Mouse (Mus musculus): ENCODE data around the gene 5730522E02Rik. TPM values are rescaled to one million over a fixed set of nuclear protein-coding genes. Genes with fewer than 3 reads are reported as not detected.

5730522E02Rik gene
- polyA plus RNA-seq, 1 experiment: not detected

DNA sequence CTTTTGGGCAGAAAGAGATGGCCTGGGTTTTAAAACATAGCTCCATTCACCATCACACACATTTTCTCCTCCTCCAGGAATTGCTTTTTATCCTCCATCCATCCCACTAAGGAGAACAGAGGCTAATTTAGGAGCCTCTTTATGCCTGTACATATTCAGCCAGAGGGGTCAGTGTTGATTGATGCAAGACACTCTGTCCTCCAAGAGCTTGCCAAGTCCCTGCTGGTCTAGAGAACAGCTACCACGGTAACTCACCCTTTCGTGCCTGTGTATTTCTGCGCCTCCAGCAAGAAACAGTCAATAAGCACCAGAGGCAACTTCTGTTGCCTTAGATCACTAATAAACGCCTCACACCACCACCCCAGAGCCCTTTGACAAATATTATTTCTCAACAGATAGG, 620.3 kb downstream of the 5730522E02Rik start:
- Histone ChIP-seq H3K4me2 (ENCODE audit: low read depth) (no peak overlapping the region), H3K27me3 (ENCODE audit: control insufficient read depth, insufficient read depth, insufficient read length) (no peaks in the 10 kb centered on the region), H3K79me2 (ENCODE audit: control insufficient read depth, insufficient read depth) (no peaks in the 10 kb centered on the region), H3K36me3 (ENCODE audit: control insufficient read depth, insufficient read depth) (no peaks in the 10 kb centered on the region), H3ac (ENCODE audit: control insufficient read depth, insufficient read length) (no peak overlapping the region), H3K4me3 (no peak overlapping the region)
- TF ChIP-seq REST (IDR thresholded peaks at IDR 0.05; ENCODE audit: insufficient read depth, insufficient read length): no peak
- no peak for TF ChIP-seq TCF12 (IDR thresholded peaks at IDR 0.05; ENCODE audit: insufficient read depth, poor library complexity, severe bottlenecking)
- no peak for TF ChIP-seq MYOD1 (IDR thresholded peaks at IDR 0.05; ENCODE audit: control insufficient read depth in 1 of 3, insufficient read length in 2 of 3, low read depth in 2 of 3)
- no peak for TF ChIP-seq SRF (IDR thresholded peaks at IDR 0.05; ENCODE audit: control insufficient read depth, insufficient read length, low read depth)
- no peak for TF ChIP-seq TCF3 (IDR thresholded peaks at IDR 0.05; ENCODE audit: insufficient read length, low read depth)
- TF ChIP-seq MAX (IDR thresholded peaks at IDR 0.05; ENCODE audit: low read depth): no peak
- no peak for TF ChIP-seq CEBPB (IDR thresholded peaks at IDR 0.05; ENCODE audit: insufficient read depth, poor library complexity, severe bottlenecking)
- TF ChIP-seq POLR2AphosphoS2 (IDR thresholded peaks at IDR 0.05; ENCODE audit: insufficient read length, low read depth): no peak
- no peak for TF ChIP-seq E2F4 (IDR thresholded peaks at IDR 0.05; ENCODE audit: insufficient read depth)
- TF ChIP-seq USF1 (IDR thresholded peaks at IDR 0.05; ENCODE audit: low read depth): no peak
- no peak for TF ChIP-seq MYOG (IDR thresholded peaks at IDR 0.05; ENCODE audit: control insufficient read depth in 1 of 3, insufficient read depth in 1 of 3, insufficient read length in 2 of 3, low read depth in 2 of 3)
- no peak for TF ChIP-seq POLR2A (IDR thresholded peaks at IDR 0.05; ENCODE audit: insufficient read length, low read depth)

DNA sequence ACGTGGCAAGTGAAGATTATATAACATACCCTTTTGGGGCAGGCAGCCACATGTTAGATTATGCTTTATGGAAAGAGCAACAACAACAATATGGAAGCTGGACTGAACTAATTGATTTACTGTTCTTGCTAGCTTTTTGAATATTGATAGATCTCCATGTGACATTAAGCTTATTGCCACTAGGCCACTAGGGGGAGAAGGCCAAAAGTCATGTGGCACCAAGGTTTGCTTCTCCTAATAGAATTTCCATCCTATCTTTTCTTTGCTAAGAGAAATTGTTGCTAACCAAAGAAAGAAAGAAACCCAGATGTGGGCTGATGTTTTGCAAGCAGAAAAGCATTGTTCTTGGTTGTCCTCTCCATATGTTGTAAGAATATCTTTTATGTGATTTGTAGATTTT, 621.1 kb downstream of the 5730522E02Rik start:
- Histone ChIP-seq H3K4me3 (no peak overlapping the region), H3K79me2 (ENCODE audit: control insufficient read depth, insufficient read depth) (no peaks in the 10 kb centered on the region), H3ac (ENCODE audit: control insufficient read depth, insufficient read length) (no peak overlapping the region), H3K4me2 (ENCODE audit: low read depth) (no peak overlapping the region), H3K27me3 (ENCODE audit: control insufficient read depth, insufficient read depth, insufficient read length) (no peaks in the 10 kb centered on the region), H3K36me3 (ENCODE audit: control insufficient read depth, insufficient read depth) (no peaks in the 10 kb centered on the region)
- TF ChIP-seq REST (IDR thresholded peaks at IDR 0.05; ENCODE audit: insufficient read depth, insufficient read length): no peak
- no peak for TF ChIP-seq TCF12 (IDR thresholded peaks at IDR 0.05; ENCODE audit: insufficient read depth, poor library complexity, severe bottlenecking)
- TF ChIP-seq E2F4 (IDR thresholded peaks at IDR 0.05; ENCODE audit: insufficient read depth): no peak

DNA sequence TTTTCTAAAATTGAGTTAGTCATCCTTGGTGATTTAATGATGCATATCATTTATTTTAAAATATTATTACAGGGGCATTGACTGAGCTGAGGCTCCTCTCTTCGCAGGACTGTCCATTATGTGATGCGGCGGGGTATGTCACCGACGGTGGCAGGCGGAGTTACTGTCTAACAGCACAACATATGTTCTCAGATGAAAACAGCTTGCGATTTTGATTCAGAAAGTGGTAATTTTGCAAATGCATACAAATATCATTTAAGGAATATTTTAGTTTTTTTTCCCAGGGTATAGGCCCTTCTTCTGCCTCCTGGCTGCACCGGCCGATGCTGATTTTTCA, 636.5 kb downstream of the 5730522E02Rik start:
- H3K27me3 ChIP-seq (ENCODE audit: control insufficient read depth, insufficient read depth, insufficient read length): no peaks in the 10 kb centered on the region
- TF ChIP-seq POLR2AphosphoS2 (IDR thresholded peaks at IDR 0.05; ENCODE audit: insufficient read length, low read depth) (no peak), SRF (IDR thresholded peaks at IDR 0.05; ENCODE audit: control insufficient read depth, insufficient read length, low read depth) (no peak), USF1 (IDR thresholded peaks at IDR 0.05; ENCODE audit: low read depth) (no peak), E2F4 (IDR thresholded peaks at IDR 0.05; ENCODE audit: insufficient read depth) (no peak), TCF12 (IDR thresholded peaks at IDR 0.05; ENCODE audit: insufficient read depth, poor library complexity, severe bottlenecking) (no peak), REST (IDR thresholded peaks at IDR 0.05; ENCODE audit: insufficient read depth, insufficient read length) (no peak), MYOD1 (IDR thresholded peaks at IDR 0.05; ENCODE audit: control insufficient read depth in 1 of 3, insufficient read length in 2 of 3, low read depth in 2 of 3) (no peak), POLR2A (IDR thresholded peaks at IDR 0.05; ENCODE audit: insufficient read length, low read depth) (no peak), MYOG (IDR thresholded peaks at IDR 0.05; ENCODE audit: control insufficient read depth in 1 of 3, insufficient read depth in 1 of 3, insufficient read length in 2 of 3, low read depth in 2 of 3) (no peak), CEBPB (IDR thresholded peaks at IDR 0.05; ENCODE audit: insufficient read depth, poor library complexity, severe bottlenecking) (no peak), MAX (IDR thresholded peaks at IDR 0.05; ENCODE audit: low read depth) (no peak)
- H3ac ChIP-seq (ENCODE audit: control insufficient read depth, insufficient read length): no peak overlapping the region
- H3K79me2 ChIP-seq (ENCODE audit: control insufficient read depth, insufficient read depth): no peaks in the 10 kb centered on the region
- no peak overlapping the region for H3K4me2 ChIP-seq (ENCODE audit: low read depth)
- no peak overlapping the region for H3K4me3 ChIP-seq
- no peaks in the 10 kb centered on the region for H3K36me3 ChIP-seq (ENCODE audit: control insufficient read depth, insufficient read depth)

DNA sequence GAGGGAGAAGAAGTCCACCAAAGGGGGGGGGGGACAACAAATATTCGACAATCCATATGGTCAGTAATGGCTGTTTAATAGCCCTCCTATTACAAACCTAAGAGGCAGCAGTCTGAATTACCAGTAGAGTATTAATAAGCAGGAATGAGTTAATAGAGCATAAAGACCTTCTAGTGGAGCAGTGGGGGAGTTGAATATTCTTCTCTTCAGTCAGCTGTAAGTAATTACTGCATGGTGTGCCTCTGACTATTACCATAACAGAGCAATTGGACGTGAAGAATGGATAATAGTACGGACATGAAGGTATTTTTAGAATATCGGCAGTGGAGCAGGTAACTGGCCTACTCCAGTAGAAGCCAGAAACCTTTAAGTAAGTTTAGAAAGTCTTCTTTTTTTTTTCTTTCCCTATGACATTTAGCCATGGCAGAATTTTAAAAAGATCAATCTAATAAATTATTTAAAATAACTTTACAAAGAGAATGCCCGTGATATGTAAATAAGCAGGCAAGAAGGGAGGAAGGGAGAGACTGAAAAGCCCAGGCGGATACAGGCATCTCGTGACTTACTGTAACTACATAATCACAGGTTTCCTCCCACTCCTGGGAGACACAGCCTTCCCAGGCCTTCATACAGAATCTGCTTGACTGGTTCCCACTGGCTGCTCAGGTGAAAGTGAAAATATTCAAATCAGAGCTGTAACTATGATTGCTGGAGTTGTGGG, 637.0 kb downstream of the 5730522E02Rik start:
- TF ChIP-seq USF1 (IDR thresholded peaks at IDR 0.05; ENCODE audit: low read depth) (no peak), SRF (IDR thresholded peaks at IDR 0.05; ENCODE audit: control insufficient read depth, insufficient read length, low read depth) (no peak), REST (IDR thresholded peaks at IDR 0.05; ENCODE audit: insufficient read depth, insufficient read length) (no peak), TCF3 (IDR thresholded peaks at IDR 0.05; ENCODE audit: insufficient read length, low read depth) (no peak), MYOG (IDR thresholded peaks at IDR 0.05; ENCODE audit: control insufficient read depth in 1 of 3, insufficient read depth in 1 of 3, insufficient read length in 2 of 3, low read depth in 2 of 3) (no peak), CEBPB (IDR thresholded peaks at IDR 0.05; ENCODE audit: insufficient read depth, poor library complexity, severe bottlenecking) (no peak), TCF12 (IDR thresholded peaks at IDR 0.05; ENCODE audit: insufficient read depth, poor library complexity, severe bottlenecking) (no peak), MAX (IDR thresholded peaks at IDR 0.05; ENCODE audit: low read depth) (no peak), MYOD1 (IDR thresholded peaks at IDR 0.05; ENCODE audit: control insufficient read depth in 1 of 3, insufficient read length in 2 of 3, low read depth in 2 of 3) (no peak), POLR2A (IDR thresholded peaks at IDR 0.05; ENCODE audit: insufficient read length, low read depth) (no peak), POLR2AphosphoS2 (IDR thresholded peaks at IDR 0.05; ENCODE audit: insufficient read length, low read depth) (no peak)
- Histone ChIP-seq H3ac (ENCODE audit: control insufficient read depth, insufficient read length) (no peak overlapping the region), H3K79me2 (ENCODE audit: control insufficient read depth, insufficient read depth) (no peaks in the 10 kb centered on the region), H3K27me3 (ENCODE audit: control insufficient read depth, insufficient read depth, insufficient read length) (no peaks in the 10 kb centered on the region), H3K4me3 (no peak overlapping the region), H3K36me3 (ENCODE audit: control insufficient read depth, insufficient read depth) (no peaks in the 10 kb centered on the region), H3K4me2 (ENCODE audit: low read depth) (no peak overlapping the region)

DNA sequence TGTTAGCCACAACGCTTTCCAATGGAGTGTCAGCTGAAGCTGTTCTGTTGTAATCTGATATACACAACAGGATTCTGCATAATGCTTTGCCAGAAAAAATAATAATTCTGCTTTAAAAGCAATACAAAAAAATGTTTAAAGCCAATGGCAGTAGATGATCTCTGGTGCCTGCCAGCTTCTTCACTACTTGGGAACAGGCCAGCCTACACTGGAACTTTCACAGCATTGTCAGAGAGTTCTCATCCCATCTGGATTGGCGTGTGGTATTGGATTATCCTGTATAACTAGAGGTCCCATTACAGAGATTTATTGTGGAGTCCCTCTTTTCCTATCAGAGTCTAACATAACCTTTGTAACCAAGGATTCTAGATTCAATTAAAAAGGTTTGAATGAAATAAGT, 639.2 kb downstream of the 5730522E02Rik start:
- Histone ChIP-seq H3K4me3 (no peak overlapping the region), H3K27me3 (ENCODE audit: control insufficient read depth, insufficient read depth, insufficient read length) (no peaks in the 10 kb centered on the region), H3K79me2 (ENCODE audit: control insufficient read depth, insufficient read depth) (no peaks in the 10 kb centered on the region), H3K4me2 (ENCODE audit: low read depth) (no peak overlapping the region), H3ac (ENCODE audit: control insufficient read depth, insufficient read length) (no peak overlapping the region), H3K36me3 (ENCODE audit: control insufficient read depth, insufficient read depth) (no peaks in the 10 kb centered on the region)
- TF ChIP-seq TCF12 (IDR thresholded peaks at IDR 0.05; ENCODE audit: insufficient read depth, poor library complexity, severe bottlenecking) (no peak), CEBPB (IDR thresholded peaks at IDR 0.05; ENCODE audit: insufficient read depth, poor library complexity, severe bottlenecking) (no peak), MAX (IDR thresholded peaks at IDR 0.05; ENCODE audit: low read depth) (no peak), POLR2A (IDR thresholded peaks at IDR 0.05; ENCODE audit: insufficient read length, low read depth) (no peak), REST (IDR thresholded peaks at IDR 0.05; ENCODE audit: insufficient read depth, insufficient read length) (no peak), TCF3 (IDR thresholded peaks at IDR 0.05; ENCODE audit: insufficient read length, low read depth) (no peak), MYOG (IDR thresholded peaks at IDR 0.05; ENCODE audit: control insufficient read depth in 1 of 3, insufficient read depth in 1 of 3, insufficient read length in 2 of 3, low read depth in 2 of 3) (no peak), E2F4 (IDR thresholded peaks at IDR 0.05; ENCODE audit: insufficient read depth) (no peak)

Data from myocyte (in vitro differentiated cells).